Mouse (Mus musculus) v-Abl transformed pro-B cells (cell line): ENCODE results near the gene Dtnbp1.

ENCODE experiments used
- in situ Hi-C, 2 experiments: fragments of 400-800 bp; cut with MboI; formaldehyde crosslinking; loops; one replicate each; pipeline ENCODE4 v1.15.1; 2025; ENCODE audit not compliant: unreplicated experiment in 2 of 2

Dtnbp1 gene

GRCm38 (mm10) chr13:44915945-44916344, 86.0 kb downstream of the Dtnbp1 start:
- in situ Hi-C loops, result no loop called here

- in situ Hi-C loops, result no loop called here
Observed at GRCm38 (mm10) chr13:44915382-44915781, 86.6 kb downstream of the Dtnbp1 start.

GRCm38 (mm10) chr13:44913560-44913959, 88.4 kb downstream of the Dtnbp1 start:
- in situ Hi-C loops, result no loop called here

GRCm38 (mm10) chr13:44912851-44913250, 89.1 kb downstream of the Dtnbp1 start:
- in situ Hi-C loops, result no loop called here

- in situ Hi-C loops, result no loop called here
Observed at GRCm38 (mm10) chr13:44908790-44909189, 93.2 kb downstream of the Dtnbp1 start.

- in situ Hi-C loops, result no loop called here
Observed at GRCm38 (mm10) chr13:44907702-44908101, 94.2 kb downstream of the Dtnbp1 start.

GRCm38 (mm10) chr13:44906141-44906540, 95.8 kb downstream of the Dtnbp1 start:
- in situ Hi-C loops, result no loop called here

GRCm38 (mm10) chr13:44904271-44904670, 97.7 kb downstream of the Dtnbp1 start:
- in situ Hi-C loops, result no loop called here

- in situ Hi-C loops, result no loop called here
Observed at GRCm38 (mm10) chr13:44903416-44903815, 98.5 kb downstream of the Dtnbp1 start.

- in situ Hi-C loops, result no loop called here
Observed at GRCm38 (mm10) chr13:44902299-44902698, 99.6 kb downstream of the Dtnbp1 start.

GRCm38 (mm10) chr13:44896211-44896610, 105.7 kb downstream of the Dtnbp1 start:
- in situ Hi-C loops, result no loop called here

GRCm38 (mm10) chr13:44891813-44892730, 109.9 kb downstream of the Dtnbp1 start:
- in situ Hi-C loops, result no loop called here

GRCm38 (mm10) chr13:44890612-44891011, 111.3 kb downstream of the Dtnbp1 start:
- in situ Hi-C loops, result no loop called here

GRCm38 (mm10) chr13:44886221-44886620, 115.7 kb downstream of the Dtnbp1 start:
- in situ Hi-C loops, result no loop called here

GRCm38 (mm10) chr13:44881001-44881400, 120.9 kb downstream of the Dtnbp1 start:
- in situ Hi-C loops, result no loop called here

GRCm38 (mm10) chr13:44876799-44877198, 125.1 kb downstream of the Dtnbp1 start:
- in situ Hi-C loops, result no loop called here
